Mouse (Mus musculus) MN1 (cell line): ENCODE data around the gene Chac1.

Experiments used
- DNase-seq: peaks from one replicate; pipeline ENCODE4 v3.0.0-alpha.2; 2016; ENCODE audit warnings: low spot score

Chac1 gene

DNA sequence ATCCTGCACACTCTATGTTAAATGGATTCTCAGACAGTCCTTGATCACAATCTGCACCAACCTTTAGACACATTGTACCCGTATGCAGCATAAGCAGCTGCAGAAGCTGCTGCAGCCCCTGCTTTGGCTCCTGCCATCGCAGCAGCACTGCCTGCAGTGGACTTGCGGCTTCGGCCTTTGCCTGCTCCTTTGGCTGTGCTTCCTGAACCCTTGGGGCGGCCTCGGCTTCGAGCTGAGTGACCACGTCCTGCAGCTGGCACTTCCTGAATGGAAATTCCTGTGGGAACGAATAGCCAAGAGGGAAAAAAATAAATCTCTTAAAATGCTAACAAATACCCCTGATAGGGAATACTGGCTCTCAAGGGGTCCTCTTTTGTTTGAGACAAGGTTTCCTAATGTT lies 26.3 kb downstream of the Chac1 start:
- no peak for DNase-seq

- DNase-seq: no peak
These were observed 26.8 kb downstream of the Chac1 start for GRCm38 (mm10) chr2:119377826-119378225.

DNA sequence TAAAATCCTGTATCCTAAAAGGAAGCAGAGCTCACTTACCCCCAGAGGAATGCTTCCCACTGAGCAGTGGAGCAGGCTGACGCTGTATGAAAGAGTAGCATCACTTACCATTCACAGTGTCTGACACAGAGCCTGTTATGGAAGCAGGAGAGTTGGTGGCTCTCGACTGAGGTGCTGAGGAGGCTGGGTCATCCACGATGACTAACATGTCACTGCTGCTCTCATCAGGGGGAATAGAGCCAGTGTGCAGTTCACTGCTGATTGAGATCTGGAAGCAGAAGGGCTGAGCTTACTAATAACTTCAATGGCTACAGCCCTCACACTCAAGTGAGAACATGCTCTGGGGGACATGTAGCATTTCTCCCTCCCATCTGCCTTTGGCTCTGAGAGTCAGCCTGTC lies 28.4 kb downstream of the Chac1 start:
- no peak for DNase-seq

DNA sequence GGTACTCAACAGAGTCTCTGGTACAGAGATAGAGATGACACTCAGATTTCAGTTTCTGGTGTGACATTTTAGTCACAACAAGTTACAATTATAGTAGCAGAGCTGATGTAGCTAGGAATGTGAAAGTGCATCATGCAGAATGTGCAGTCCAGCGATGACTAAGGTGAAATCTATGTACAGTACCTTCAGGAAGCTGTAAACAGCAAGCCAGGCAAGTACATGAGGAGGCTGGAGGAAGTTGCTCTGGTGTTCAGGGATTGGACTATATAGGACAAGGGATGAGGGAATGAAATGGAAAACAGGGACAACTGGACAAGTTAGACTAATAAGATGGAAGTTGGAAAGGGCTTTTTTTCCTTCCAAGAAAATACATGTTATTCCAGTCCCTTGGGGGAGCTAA lies 37.2 kb downstream of the Chac1 start:
- no peak for DNase-seq

- no peak for DNase-seq
These were observed 39.0 kb downstream of the Chac1 start for GRCm38 (mm10) chr2:119389992-119390391.

GRCm38 (mm10) chr2:119398252-119398651 lies 47.2 kb downstream of the Chac1 start:
- DNase-seq: no peak

DNA sequence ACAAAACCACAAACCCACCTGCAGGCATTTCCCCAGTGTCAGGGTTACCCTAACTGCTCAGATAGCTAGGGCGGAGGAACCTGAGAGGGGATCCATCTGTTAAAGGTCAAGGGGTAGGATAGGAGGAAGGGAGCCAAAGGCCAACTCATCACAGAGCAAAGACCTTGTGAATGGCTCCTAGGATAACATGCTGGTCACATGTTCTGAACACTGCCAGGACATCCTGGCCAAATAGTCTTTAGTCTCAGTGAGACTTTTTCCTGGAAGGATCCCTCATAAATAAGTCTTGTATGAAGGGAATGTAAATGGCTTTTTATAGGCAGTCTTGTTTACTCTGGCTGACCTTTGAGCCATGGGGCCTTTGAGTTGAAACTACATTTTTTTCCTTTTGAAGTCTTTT lies 47.6 kb downstream of the Chac1 start:
- DNase-seq: no peak

GRCm38 (mm10) chr2:119399313-119399712 lies 48.3 kb downstream of the Chac1 start:
- DNase-seq: no peak
